8 mouse cellular contexts compared by ENCODE assay signal in the genomic region with DNA sequence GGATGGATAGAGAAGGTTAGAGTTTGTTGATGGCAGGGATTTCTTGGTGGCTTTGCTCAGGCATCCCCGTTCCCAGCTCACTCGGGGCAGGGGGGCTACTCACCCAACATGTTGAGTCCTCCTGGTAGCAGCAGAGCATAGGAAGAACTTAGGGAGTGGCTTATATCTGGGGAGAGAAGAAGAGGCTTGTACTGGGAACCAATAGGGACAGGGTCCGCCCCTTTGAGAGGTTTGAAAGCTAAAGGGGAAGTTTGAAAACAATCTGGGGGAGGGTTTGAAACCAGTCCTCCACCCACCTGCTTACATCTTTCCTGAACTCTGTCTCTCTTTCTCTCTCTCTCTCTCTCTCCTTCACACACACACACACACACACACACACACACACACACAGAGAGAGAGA. TPM values are rescaled to one million over a fixed set of nuclear protein-coding genes. Genes with fewer than 3 reads are reported as not detected.
DNase-seq lines count a peak whose midpoint lies in the region; ATAC-seq lines count a peak whose summit lies in the region.

A gene (minus strand): TSS at position 157 of the 400 bp plus-strand sequence.

- no peaks in the 10 kb centered on the region for H3K36me3 ChIP-seq in hindbrain, embryonic 12.5 days

- H3K27me3 ChIP-seq in hindbrain, embryonic 12.5 days = no peaks in the 10 kb centered on the region

- ATAC-seq in hindbrain, embryonic 12.5 days (ENCODE audit: low FRiP score) = no peak

- H3K9ac ChIP-seq in hindbrain, embryonic 12.5 days = no peak within 1 kb of the TSS

- no peak for DNase-seq in gastrocnemius, adult 8-10 months (ENCODE audit: low spot score in 2 of 2)
- DNase-seq in gastrocnemius, postnatal 14 days = no peak
- DNase-seq in 416B (ENCODE audit: low read depth) = peak; percentile 36
- DNase-seq in c-Kit-positive CD71-negative TER-119-negative erythroid progenitor cells, embryonic 14.5 days (ENCODE audit: low read depth) = peak; percentile 8
- DNase-seq in lung, postnatal 25 days (ENCODE audit: low spot score) = peak; percentile 51
- DNase-seq in layer of hippocampus, postnatal 25 days (ENCODE audit: extremely low spot score in 1 of 2, low spot score in 1 of 2) = no peak
- DNase-seq in kidney, postnatal 14 days = no peak

- H3K27ac ChIP-seq in hindbrain, embryonic 12.5 days = no peak within 1 kb of the TSS

- no peaks in the 10 kb centered on the region for H3K9me3 ChIP-seq in hindbrain, embryonic 12.5 days (replicated peaks)

- no peaks in the 10 kb centered on the region for H3K4me1 ChIP-seq in hindbrain, embryonic 12.5 days

- H3K4me2 ChIP-seq in hindbrain, embryonic 12.5 days (replicated peaks) = no peak within 1 kb of the TSS

- intact Hi-C loops in gastrocnemius, postnatal 14 days (cut with DNase I; ENCODE audit: low total_unique reads) = no loop called here

- no peak within 1 kb of the TSS for H3K4me3 ChIP-seq in hindbrain, embryonic 12.5 days

- WGBS in hindbrain, embryonic 12.5 days = 58% methylated on average over 3 of the region's 3 CpGs

RNA-seq across cellular contexts. Expression of the gene that starts here (rescaled TPM):
- total RNA-seq in gastrocnemius, adult 8-10 months (2022) = 10 to 100 TPM in 3 of 4 experiments, 1 to 10 TPM in 1; 3.9 to 53.1 (median 26.9) TPM
- total RNA-seq in gastrocnemius, postnatal 14 days (2021) = 1 to 10 TPM; 4.7 to 4.9 TPM
- 3.2 and 3.7 TPM in 2 replicates for polyA plus RNA-seq in hindbrain, embryonic 12.5 days (2016; fragmentation: Nextera tagmentation; extraction: Ambion mirVana)
- total RNA-seq in layer of hippocampus, postnatal 25 days (2021) = 1 to 10 TPM; 1.2 to 1.6 TPM

Comparison
In these comparisons a context has a peak if more than half of its experiments do, and no peak if none do; other contexts are left out.
1. DNase-seq: peak in 416B (single experiment), c-Kit-positive CD71-negative TER-119-negative erythroid progenitor cells, embryonic 14.5 days (single experiment) and lung, postnatal 25 days (single experiment); none in gastrocnemius, adult 8-10 months (0 of 2), gastrocnemius, postnatal 14 days (single experiment), layer of hippocampus, postnatal 25 days (0 of 2) and kidney, postnatal 14 days (single experiment).